Mouse (Mus musculus) CH12.LX (cell line): ENCODE data around the gene Hoxb5. TPM values are rescaled to one million over a fixed set of nuclear protein-coding genes. Genes with fewer than 3 reads are reported as not detected.

ENCODE experiments used
- DNase-seq: peaks from one replicate; pipeline ENCODE4 v3.0.0-alpha.2; 2013; ENCODE audit errors: extremely low read depth
- H3K27ac ChIP-seq: 2 replicates; pipeline ENCODE4 v1.5.1; 2012; ENCODE audit warnings: low read depth, mild to moderate bottlenecking, control low read depth, moderate library complexity; ENCODE audit not compliant: insufficient read depth
- H3K27me3 ChIP-seq: replicated peaks from 2 replicates; pipeline ENCODE3; 2012; ENCODE audit warnings: inconsistent platforms
- H3K36me3 ChIP-seq, 2 experiments: replicated peaks in 1 of 2; 2 replicates each; pipeline versions ENCODE3 to v1.6.1; 2012; ENCODE audit warnings: inconsistent platforms in 1 of 2, low read length in 1 of 2, mild to moderate bottlenecking in 1 of 2, mixed read lengths in 1 of 2, moderate library complexity in 1 of 2; ENCODE audit not compliant: control insufficient read depth in 1 of 2, insufficient read depth in 1 of 2
- H3K4me1 ChIP-seq, 2 experiments: 2 replicates each; pipeline ENCODE4 v1.6.1; 2012; ENCODE audit warnings: inconsistent platforms in 1 of 2, moderate library complexity in 1 of 2; ENCODE audit not compliant: insufficient read depth in 2 of 2, control insufficient read depth in 1 of 2
- H3K4me2 ChIP-seq: 2 replicates; pipeline ENCODE4 v1.6.1; 2012; ENCODE audit warnings: low read depth, mild to moderate bottlenecking, control low read depth; ENCODE audit not compliant: poor library complexity, insufficient read depth, severe bottlenecking
- H3K4me3 ChIP-seq, 3 experiments: fragments of 150-350 bp in 1 of 3; sonication (generic) in 1 of 3; replicated peaks in 1 of 3; 2 replicates each; pipeline versions ENCODE3 to v1.5.1; 2011 to 2012; ENCODE audit warnings: low read depth in 2 of 3, low read length in 2 of 3, mild to moderate bottlenecking in 2 of 3, moderate library complexity in 2 of 3, control low read depth in 1 of 3, improper control_type of control experiment in 1 of 3, inconsistent platforms in 1 of 3, mixed read lengths in 1 of 3; ENCODE audit not compliant: poor library complexity in 1 of 3
- H3K79me2 ChIP-seq: replicated peaks from 2 replicates; pipeline ENCODE4 v1.6.1; 2012; ENCODE audit warnings: mild to moderate bottlenecking, moderate library complexity; ENCODE audit not compliant: control insufficient read depth, poor library complexity, insufficient read depth, severe bottlenecking; ENCODE audit errors: extremely low read depth
- H3K9ac ChIP-seq: 2 replicates; pipeline ENCODE4 v1.6.1; 2012; ENCODE audit warnings: low read depth, mild to moderate bottlenecking, control low read depth, moderate library complexity; ENCODE audit not compliant: insufficient read depth
- H3K9me3 ChIP-seq: replicated peaks from 2 replicates; pipeline ENCODE3; 2012; ENCODE audit warnings: low read length, inconsistent platforms, mixed read lengths
- BHLHE40 ChIP-seq: IDR thresholded peaks from 2 replicates; pipeline ENCODE4 v1.6.1; 2011; ENCODE audit warnings: mild to moderate bottlenecking, low read depth, low read length, improper control_type of control experiment
- CHD1 ChIP-seq: IDR thresholded peaks from 2 replicates; pipeline ENCODE4 v1.6.1; 2012; ENCODE audit warnings: low read depth, low read length, improper control_type of control experiment, inconsistent platforms
- CHD2 ChIP-seq: IDR thresholded peaks from 2 replicates; pipeline ENCODE4 v1.6.1; 2011; ENCODE audit warnings: low read length, improper control_type of control experiment
- CTCF ChIP-seq, 2 experiments: IDR thresholded peaks in 1 of 2; conservative IDR thresholded peaks in 1 of 2; 2 replicates each; pipeline ENCODE4 v1.5.1; 2011 to 2012; ENCODE audit warnings: low read depth in 2 of 2, low read length in 2 of 2, improper control_type of control experiment in 1 of 2, inconsistent platforms in 1 of 2, mild to moderate bottlenecking in 1 of 2, moderate library complexity in 1 of 2
- E2F4 ChIP-seq: IDR thresholded peaks from 2 replicates; pipeline ENCODE4 v1.6.1; 2011; ENCODE audit warnings: low read depth, low read length, improper control_type of control experiment; ENCODE audit not compliant: insufficient replicate concordance
- EP300 ChIP-seq: IDR thresholded peaks from 2 replicates; pipeline ENCODE4 v1.6.1; 2011; ENCODE audit warnings: low read length, improper control_type of control experiment
- ETS1 ChIP-seq: conservative IDR thresholded peaks from 2 replicates; pipeline ENCODE4 v1.6.1; 2012; ENCODE audit warnings: low read depth, mild to moderate bottlenecking, inconsistent platforms, low read length, improper control_type of control experiment, moderate library complexity
- HCFC1 ChIP-seq: IDR thresholded peaks from 2 replicates; pipeline ENCODE4 v1.6.1; 2012; ENCODE audit warnings: low read depth, mild to moderate bottlenecking, inconsistent platforms, low read length, improper control_type of control experiment
- IRF4 ChIP-seq: IDR thresholded peaks from 2 replicates; pipeline ENCODE4 v1.6.1; 2014; ENCODE audit warnings: low read depth, mild to moderate bottlenecking, inconsistent platforms, low read length, improper control_type of control experiment
- JUND ChIP-seq: conservative IDR thresholded peaks from 2 replicates; pipeline ENCODE4 v1.6.1; 2011; ENCODE audit warnings: low read depth, low read length, improper control_type of control experiment
- MAX ChIP-seq: IDR thresholded peaks from 2 replicates; pipeline ENCODE4 v1.6.1; 2011; ENCODE audit warnings: low read length, improper control_type of control experiment
- MEF2A ChIP-seq: IDR thresholded peaks from 2 replicates; pipeline ENCODE4 v1.6.1; 2014; ENCODE audit warnings: low read depth, mild to moderate bottlenecking, inconsistent platforms, low read length, improper control_type of control experiment, borderline replicate concordance
- MXI1 ChIP-seq: IDR thresholded peaks from 2 replicates; pipeline ENCODE4 v1.6.1; 2011; ENCODE audit warnings: mild to moderate bottlenecking, low read depth, low read length, improper control_type of control experiment
- MYC ChIP-seq: IDR thresholded peaks from 2 replicates; pipeline ENCODE4 v1.6.1; 2011; ENCODE audit warnings: low read depth, mild to moderate bottlenecking, improper control_type of control experiment, low read length
- NRF1 ChIP-seq: IDR thresholded peaks from 2 replicates; pipeline ENCODE4 v1.6.1; 2014; ENCODE audit warnings: low read depth, mild to moderate bottlenecking, inconsistent platforms, low read length, improper control_type of control experiment, moderate library complexity
- POLR2A ChIP-seq: IDR thresholded peaks from 2 replicates; pipeline ENCODE4 v1.6.1; 2011; ENCODE audit warnings: low read depth, mild to moderate bottlenecking, improper control_type of control experiment, low read length
- POLR2AphosphoS2 ChIP-seq: IDR thresholded peaks from 2 replicates; pipeline ENCODE4 v1.6.1; 2011; ENCODE audit warnings: low read depth, low read length, improper control_type of control experiment
- RAD21 ChIP-seq: IDR thresholded peaks from 2 replicates; pipeline ENCODE4 v1.6.1; 2011; ENCODE audit warnings: low read depth, mild to moderate bottlenecking, low read length, improper control_type of control experiment, moderate library complexity
- RCOR1 ChIP-seq: conservative IDR thresholded peaks from 2 replicates; pipeline ENCODE4 v1.6.1; 2012; ENCODE audit warnings: low read depth, mild to moderate bottlenecking, inconsistent platforms, low read length, improper control_type of control experiment
- SMC3 ChIP-seq: IDR thresholded peaks from 2 replicates; pipeline ENCODE4 v1.6.1; 2011; ENCODE audit warnings: low read depth, low read length, improper control_type of control experiment
- TBP ChIP-seq: conservative IDR thresholded peaks from 2 replicates; pipeline ENCODE4 v1.6.1; 2011; ENCODE audit warnings: low read depth, low read length, improper control_type of control experiment
- TCF12 ChIP-seq: IDR thresholded peaks from 2 replicates; pipeline ENCODE4 v1.6.1; 2014; ENCODE audit warnings: low read depth, mild to moderate bottlenecking, inconsistent platforms, low read length, improper control_type of control experiment
- USF2 ChIP-seq: conservative IDR thresholded peaks from 2 replicates; pipeline ENCODE4 v1.6.1; 2011; ENCODE audit warnings: low read depth, low read length, improper control_type of control experiment
- ZKSCAN1 ChIP-seq: IDR thresholded peaks from 2 replicates; pipeline ENCODE4 v1.6.1; 2012; ENCODE audit warnings: low read depth, inconsistent platforms, low read length, improper control_type of control experiment, borderline replicate concordance
- dilution Hi-C: fragments of 300-500 bp; cut with MboI; formaldehyde crosslinking; loops from 2 replicates; pipeline ENCODE4 v1.14.3; 2020; ENCODE audit warnings: low sequenced_read_pairs; ENCODE audit not compliant: extremely low pct_unique_long_range_greater_than_20kb, extremely low pct_ligation_motif_present
- in situ Hi-C: fragments of 300-500 bp; cut with MboI; formaldehyde crosslinking; loops from 3 replicates; pipeline ENCODE4 v1.14.3; 2019; ENCODE audit warnings: low sequenced_read_pairs, low pct_ligation_motif_present, low pct_unique_long_range_greater_than_20kb, mixed read lengths
- polyA plus RNA-seq: library from polyadenylated mRNA; unstranded; fragments of >175 nt; gene quantifications from 2 replicates; pipeline ENCODE4 v1.2.1, GENCODE M21; 2012; ENCODE audit warnings: low read depth; ENCODE audit not compliant: insufficient read length
- total RNA-seq, 2 experiments: library from RNA; depleted of rRNA; stranded (reverse); fragments of 300-350 nt in 1 of 2; fragments of >200 nt in 1 of 2; gene quantifications; 2 replicates each; pipeline ENCODE4 v1.2.3; 2012 to 2014

The Hoxb5 gene
- total and polyA plus RNA-seq, 3 experiments = 0.08 to 0.13 TPM; not detected in 1

DNA sequence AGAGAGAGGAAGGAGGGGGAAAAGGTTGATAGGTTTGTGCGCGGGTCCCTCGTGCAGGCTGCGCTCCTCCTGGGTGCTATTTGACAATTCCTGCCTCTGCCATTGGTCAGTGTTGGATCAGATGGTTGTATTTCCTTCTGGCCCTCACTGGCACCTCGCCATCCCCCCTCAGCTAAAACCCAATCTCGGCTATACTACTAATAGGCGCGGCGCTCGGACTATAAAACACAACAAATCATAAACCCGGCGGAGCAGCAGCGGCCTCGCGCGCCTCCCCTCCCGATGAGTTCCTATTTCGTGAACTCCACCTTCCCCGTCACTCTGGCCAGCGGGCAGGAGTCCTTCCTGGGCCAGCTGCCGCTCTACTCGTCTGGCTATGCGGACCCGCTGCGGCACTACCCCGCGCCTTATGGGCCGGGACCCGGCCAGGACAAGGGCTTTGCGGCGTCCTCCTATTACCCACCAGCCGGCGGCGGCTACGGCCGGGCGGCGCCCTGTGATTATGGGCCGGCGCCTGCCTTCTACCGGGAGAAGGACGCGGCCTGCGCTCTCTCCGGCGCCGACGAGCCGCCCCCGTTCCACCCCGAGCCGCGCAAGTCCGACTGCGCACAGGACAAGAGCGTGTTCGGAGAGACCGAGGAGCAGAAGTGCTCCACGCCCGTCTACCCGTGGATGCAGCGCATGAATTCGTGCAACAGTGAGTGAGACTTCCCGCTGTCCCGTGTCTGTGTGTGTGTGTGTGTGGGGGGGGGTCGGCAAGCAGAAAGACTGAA lies 4.1 kb upstream of the Hoxb5 start:
- dilution Hi-C loops = no loop called here
- no peak for TF ChIP-seq CHD1
- TF ChIP-seq CHD2 = no peak
- TF ChIP-seq CTCF (conservative IDR thresholded peaks at IDR 0.05 in 1 of 2, IDR thresholded peaks at IDR 0.05 in 1 of 2; ENCODE audit: low read depth in 2 of 2, low read length in 2 of 2) = no peak
- no peak for TF ChIP-seq JUND
- TF ChIP-seq RCOR1 = no peak
- no peak for TF ChIP-seq TCF12
- no peak for TF ChIP-seq IRF4
- no peak for TF ChIP-seq MXI1
- no peak for TF ChIP-seq SMC3
- TF ChIP-seq RAD21 = no peak
- TF ChIP-seq NRF1 = no peak
- no peak for TF ChIP-seq POLR2A
- no peak for TF ChIP-seq POLR2AphosphoS2
- TF ChIP-seq ETS1 = no peak
- no peak for TF ChIP-seq BHLHE40
- no peak for TF ChIP-seq ZKSCAN1
- no peak for TF ChIP-seq MEF2A
- no peak for TF ChIP-seq USF2
- Histone ChIP-seq H3K36me3 (no peaks in the 10 kb centered on the region), H3K27me3 (peaks cover 75% of the 10 kb centered on the region), H3K27ac (no peak overlapping the region), H3K4me1 (peaks cover 0 to 24% of the 10 kb centered on the region in 2 experiments; a peak in 2 of 4 replicates), H3K79me2 (no peaks in the 10 kb centered on the region), H3K4me2 (no peak overlapping the region), H3K4me3 (no peak overlapping the region), H3K9me3 (peaks cover 33% of the 10 kb centered on the region), H3K9ac (no peak overlapping the region)
- in situ Hi-C loops = loop anchor here (10.0 kb wide), 1 partner anchor 566 kb away; no protein-coding TSS in a partner anchor
- DNase-seq = no peak

DNA sequence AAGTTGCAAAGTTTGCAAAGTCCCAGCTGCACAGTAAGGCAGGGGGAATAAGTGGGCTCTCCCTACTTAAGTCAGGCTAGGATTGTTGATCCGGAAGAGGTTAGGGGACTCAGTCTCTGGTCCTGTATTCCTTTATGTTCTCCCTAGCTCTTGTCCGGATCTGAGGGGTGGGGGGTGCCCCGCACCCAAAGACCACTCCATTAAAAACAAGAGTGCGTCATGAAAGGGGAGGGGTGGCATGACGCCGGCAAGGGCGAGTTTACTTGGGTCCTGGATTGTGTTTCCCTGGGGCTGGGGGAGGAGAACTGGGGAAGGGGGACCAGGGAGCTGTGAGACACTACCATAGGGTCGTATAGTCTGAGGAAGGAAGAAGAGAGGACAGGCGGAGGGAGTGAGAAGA lies 3.4 kb upstream of the Hoxb5 start:
- Histone ChIP-seq H3K9me3 (peaks cover 33% of the 10 kb centered on the region), H3K4me2 (no peak overlapping the region), H3K4me1 (peaks cover 0 to 18% of the 10 kb centered on the region in 2 experiments; a peak in 2 of 4 replicates), H3K4me3 (no peak overlapping the region)
- in situ Hi-C loops = loop anchor here (10.0 to 25.0 kb wide), 2 partner anchors 238 to 565 kb away; no protein-coding TSS in a partner anchor
- TF ChIP-seq NRF1 (no peak), ETS1 (no peak), SMC3 (no peak), RAD21 (no peak), TBP (no peak), MAX (no peak), JUND (no peak), IRF4 (no peak), EP300 (no peak), E2F4 (no peak), MYC (no peak), HCFC1 (no peak), RCOR1 (no peak), TCF12 (no peak), CHD2 (no peak)
- TF ChIP-seq, all 38 proteins: peak for 0
- no peak for DNase-seq
- Histone ChIP-seq H3K79me2 (no peaks in the 10 kb centered on the region), H3K27me3 (peaks cover 70% of the 10 kb centered on the region), H3K27ac (no peak overlapping the region), H3K36me3 (no peaks in the 10 kb centered on the region), H3K9ac (no peak overlapping the region)
- dilution Hi-C loops = no loop called here
